Mouse (Mus musculus) right cerebral cortex, postnatal 14 days (tissue): Measurements from ENCODE around the gene Mgll.

Experiments used
- DNase-seq: peaks from one replicate; pipeline ENCODE4 v3.0.0; 2022

Mgll gene

GRCm38 (mm10) chr6:88857830-88858229, 133.6 kb downstream of the Mgll start:
- DNase-seq: no peak

GRCm38 (mm10) chr6:88858341-88858740, 134.1 kb downstream of the Mgll start:
- no peak for DNase-seq

- DNase-seq: no peak
Measured at GRCm38 (mm10) chr6:88860914-88861313, 136.7 kb downstream of the Mgll start.

- no peak for DNase-seq
Measured at GRCm38 (mm10) chr6:88865704-88866103, 141.5 kb downstream of the Mgll start.

- DNase-seq: no peak
Measured at GRCm38 (mm10) chr6:88869459-88869858, 145.2 kb downstream of the Mgll start.

- DNase-seq: peak; percentile 41
Measured at GRCm38 (mm10) chr6:88870594-88870993, 146.4 kb downstream of the Mgll start.

GRCm38 (mm10) chr6:88871546-88871945, 147.3 kb downstream of the Mgll start:
- DNase-seq: peak; percentile 67

GRCm38 (mm10) chr6:88872811-88873210, 148.6 kb downstream of the Mgll start:
- no peak for DNase-seq

GRCm38 (mm10) chr6:88873965-88874867, 150.0 kb downstream of the Mgll start:
- DNase-seq: peak; percentile 42

- DNase-seq: peak; percentile 88
Measured at GRCm38 (mm10) chr6:88874868-88875508, 150.8 kb downstream of the Mgll start, which contains the start of gene Podxl2. Gene Podxl2, minus strand, starts transcription at chr6:88875044.
